Mouse (Mus musculus): Measurements from ENCODE around the gene Sh3gl2.

GRCm38 (mm10) chr4:85283151-85283550 lies 78.2 kb downstream of the Sh3gl2 start:
- TF ChIP-seq EP300 (optimal IDR thresholded peaks at IDR 0.05) = no peak
- no peak for TF ChIP-seq CTCF (IDR thresholded peaks at IDR 0.05; ENCODE audit: low read depth)
